Mouse (Mus musculus) testis, adult 2 months (tissue): ENCODE data around the gene Wdr95.

ENCODE experiments used
- CTCF ChIP-seq: fragments of 200-500 bp; IDR thresholded peaks from 2 replicates; pipeline ENCODE4 v1.5.1; 2012; ENCODE audit warnings: low read depth, mild to moderate bottlenecking, inconsistent platforms, low read length, moderate library complexity; ENCODE audit not compliant: control insufficient read depth, insufficient read depth, insufficient replicate concordance
- POLR2A ChIP-seq: fragments of 200-500 bp; IDR thresholded peaks from 2 replicates; pipeline ENCODE4 v1.6.1; 2012; ENCODE audit warnings: low read depth, mild to moderate bottlenecking, inconsistent platforms, low read length, moderate library complexity; ENCODE audit not compliant: control insufficient read depth

- TF ChIP-seq POLR2A (no peak), CTCF (no peak)
These were observed 60.5 kb downstream of the Wdr95 start for GRCm38 (mm10) chr5:149588814-149589534.
